Mouse (Mus musculus) adrenal gland, postnatal 10 days (tissue): ENCODE results near the gene Rims3. TPM values are rescaled to one million over a fixed set of nuclear protein-coding genes. Genes with fewer than 3 reads are reported as not detected.

ENCODE experiments used
- microRNA-seq: library from miRNA; unstranded; fragments of <30 nt; microRNA quantifications from one replicate; pipeline ENCODE4 v1.2.0, GENCODE M21; 2021
- total RNA-seq, 2 experiments: library from RNA; stranded (reverse); gene quantifications; 2 replicates each; pipeline ENCODE4 v1.2.3; 2021

Gene Rims3
- total RNA-seq, 2 experiments from 2014 or later: 6.2 to 6.5 TPM

Small RNAs within 50 kb of the gene (microRNA-seq; reads per million reads assigned to microRNA genes)
- gene Gm23936: not detected

Other genes starting within 250 kb of the Rims3 start
- 1 to 10 TPM; 3.2 to 7.4 TPM for gene Cited4, start 188.2 kb upstream of the Rims3 start, total RNA-seq
- 1 to 10 TPM; 4.1 to 7.7 TPM for gene Kcnq4, start 106.2 kb upstream of the Rims3 start, total RNA-seq
- gene Nfyc, start 23.2 kb upstream of the Rims3 start, total RNA-seq: 10 to 100 TPM; 44.4 to 70.7 TPM
- 10 to 100 TPM in 1 of 2 experiments, 1 to 10 TPM in 1; 9.7 to 13.4 TPM for gene Exo5, start 70.2 kb downstream of the Rims3 start, total RNA-seq
- gene Zfp69, start 96.9 kb downstream of the Rims3 start, total RNA-seq: 1 to 10 TPM; 3.5 to 3.6 TPM
- 10 to 100 TPM; 34.1 to 34.4 TPM for gene Smap2, start 162.4 kb downstream of the Rims3 start, total RNA-seq
- 1 to 10 TPM; 1.3 to 2.3 TPM for gene Col9a2, start 184.6 kb downstream of the Rims3 start, total RNA-seq
- gene Zmpste24, start 243.4 kb downstream of the Rims3 start, total RNA-seq: 10 to 100 TPM; 30.8 to 31.1 TPM